Mouse (Mus musculus) thymus, adult 2 months (tissue): ENCODE data around the gene Sh3bgrl3.

Source experiments
- CTCF ChIP-seq: fragments of 200-500 bp; IDR thresholded peaks from 2 replicates; pipeline ENCODE4 v1.5.1; 2012; ENCODE audit warnings: mild to moderate bottlenecking, control low read depth, low read length, moderate library complexity, borderline replicate concordance; ENCODE audit not compliant: control insufficient read depth, poor library complexity, insufficient read depth; ENCODE audit errors: extremely low read depth
- POLR2A ChIP-seq: fragments of 200-500 bp; IDR thresholded peaks from 2 replicates; pipeline ENCODE4 v1.6.1; 2012; ENCODE audit warnings: mild to moderate bottlenecking, low read length, control low read depth, moderate library complexity; ENCODE audit not compliant: control insufficient read depth, poor library complexity, insufficient read depth; ENCODE audit errors: extremely low read depth

DNA sequence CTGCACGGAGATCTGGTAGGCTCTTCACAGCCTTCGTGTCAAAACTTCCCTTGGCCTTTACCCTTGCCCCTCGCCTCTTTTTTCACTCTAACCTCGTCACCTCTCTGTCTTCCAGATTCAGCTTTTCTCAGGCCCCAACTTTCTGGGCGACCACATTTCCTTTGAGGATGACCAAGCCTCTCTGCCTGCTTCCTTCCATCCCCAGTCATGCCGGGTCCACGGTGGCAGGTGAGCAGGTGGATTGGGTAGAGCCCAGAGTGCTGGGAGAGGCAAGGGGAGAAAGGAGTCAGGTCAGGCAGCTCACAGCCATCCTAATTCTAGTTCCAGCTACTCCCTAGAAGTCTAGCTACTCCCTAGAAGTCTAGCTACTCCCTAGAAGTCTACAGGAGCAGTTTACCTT lies 46.1 kb downstream of the Sh3bgrl3 start:
- TF ChIP-seq CTCF (no peak), POLR2A (no peak)
